Mouse (Mus musculus) megakaryocyte progenitor cell, adult 5-6 weeks (primary cell): ENCODE measurements around the gene Tab3. TPM values are rescaled to one million over a fixed set of nuclear protein-coding genes. Genes with fewer than 3 reads are reported as not detected.

ENCODE experiments used
- ATAC-seq: replicated peaks from 2 replicates; pipeline ENCODE4 v1.8.0; 2016; ENCODE audit warnings: mild to moderate bottlenecking, moderate TSS enrichment, inconsistent platforms; ENCODE audit not compliant: poor library complexity
- total RNA-seq, 2 experiments: library from RNA; stranded (forward) in 1 of 2; stranded (reverse) in 1 of 2; fragments of 157-497, 149-512 nt in 1 of 2; fragments of 200-1000 nt in 1 of 2; gene quantifications; 2 replicates each; pipeline versions ENCODE4 v1.2.3 to v1.2.4; 2015 to 2017

Gene Tab3
- total RNA-seq (2015) (13.2 and 15.5 TPM in 2 replicates), total RNA-seq (2017) (6.1 and 8.2 TPM in 2 replicates)

DNA sequence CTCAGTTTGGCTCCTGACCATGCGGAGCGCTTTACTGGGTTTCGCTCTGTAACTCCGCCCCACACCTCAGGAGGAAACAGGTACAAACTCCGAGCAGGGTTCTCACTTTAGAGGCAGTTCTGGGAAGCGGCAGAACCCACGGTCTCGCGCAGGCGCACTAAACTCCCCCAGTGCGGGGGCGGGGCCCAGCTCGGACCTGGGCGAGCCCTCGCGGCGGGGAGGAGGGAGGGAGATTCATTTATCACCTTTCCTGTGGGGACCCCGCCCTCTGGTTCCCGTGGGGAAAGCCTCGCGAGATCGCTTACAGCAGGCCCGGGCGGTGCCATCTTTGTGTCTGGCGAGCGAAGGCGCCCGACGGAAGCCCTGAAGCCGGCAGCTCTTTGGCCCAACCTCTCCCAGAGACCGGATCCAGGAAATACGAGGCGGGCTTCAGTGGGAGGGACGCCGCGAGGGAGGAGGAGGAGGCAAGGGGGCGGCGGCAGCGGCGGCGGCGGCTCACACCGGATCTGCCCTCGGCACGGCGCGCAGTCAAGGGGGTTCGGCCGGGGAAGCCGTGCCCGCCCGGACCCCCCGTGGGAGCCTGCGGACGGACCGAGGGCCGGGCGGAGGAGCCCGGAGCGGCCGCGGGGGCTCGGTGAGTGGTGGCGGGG is at the start of gene Tab3:
Gene Tab3, plus strand, starts transcription at position 491 of the 650 bp plus-strand sequence.
- peak; percentile 97 for ATAC-seq

DNA sequence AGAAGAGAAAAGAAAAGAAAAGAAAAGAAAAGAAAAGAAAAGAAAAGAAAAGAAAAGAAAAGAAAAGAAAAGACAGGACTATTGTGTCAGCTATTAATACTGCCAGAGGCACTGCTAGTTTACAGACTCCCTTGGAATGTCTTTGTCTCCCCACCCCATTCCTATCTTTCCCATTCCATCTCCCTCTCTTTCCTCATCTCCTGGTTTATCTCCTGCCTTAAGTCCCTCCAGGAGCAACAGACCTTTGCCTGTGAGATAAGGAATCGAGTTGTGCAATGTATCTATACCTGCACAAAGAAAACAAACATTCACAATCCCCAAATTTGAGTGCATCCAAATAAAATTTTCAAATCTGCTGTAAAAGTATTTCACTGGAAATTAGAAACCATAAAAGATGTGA is 48.3 kb upstream of the Tab3 start:
- no peak for ATAC-seq

- no peak for ATAC-seq
Observed at GRCm38 (mm10) chrX:85526263-85527019, 47.4 kb upstream of the Tab3 start.

- ATAC-seq = no peak
Observed at GRCm38 (mm10) chrX:85558931-85559330, 14.9 kb upstream of the Tab3 start.

DNA sequence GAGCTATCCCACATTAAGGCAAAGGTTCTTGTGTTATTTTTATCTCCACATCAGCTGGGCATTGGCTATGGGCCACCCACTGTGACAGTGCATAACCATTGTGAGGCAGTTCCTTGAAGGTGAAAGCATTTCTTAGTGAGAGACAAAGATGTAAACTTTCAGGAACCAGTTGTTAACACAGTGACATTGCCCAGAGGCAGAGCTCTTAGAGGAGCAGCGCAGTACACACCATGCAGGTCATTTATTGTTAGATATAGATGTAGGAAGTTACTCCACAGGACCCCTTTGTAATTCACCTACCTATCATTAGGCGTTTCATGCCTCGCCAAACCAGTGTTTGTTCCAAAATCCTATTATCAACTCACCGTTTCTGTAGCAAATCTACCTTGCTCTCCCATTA is 7.6 kb upstream of the Tab3 start:
- peak; percentile 26; the same call in 1 of the 2 replicates for ATAC-seq

GRCm38 (mm10) chrX:85574182-85574541 is 340 bp downstream of the Tab3 start:
- peak; percentile 35 for ATAC-seq

DNA sequence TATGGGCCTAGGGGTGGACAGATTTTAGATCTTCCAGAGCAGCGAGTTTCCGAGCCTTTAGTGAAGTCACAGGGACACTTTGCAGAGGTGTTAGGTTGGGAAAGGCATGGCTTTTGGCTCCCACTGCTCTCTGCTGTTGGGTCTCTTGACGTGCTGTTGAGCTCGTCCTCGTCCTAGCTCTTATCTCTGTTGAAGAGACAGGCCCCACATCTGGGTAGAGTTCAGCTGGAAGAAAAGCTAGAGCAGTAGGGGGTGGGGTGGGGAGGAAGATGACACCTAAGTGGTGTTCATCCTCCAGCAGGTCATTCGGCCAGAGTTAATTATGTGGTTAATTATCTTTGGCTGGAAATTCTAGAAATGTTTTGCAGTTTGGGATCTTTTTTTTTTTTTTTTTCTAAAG is 2.5 kb downstream of the Tab3 start:
- no peak for ATAC-seq

DNA sequence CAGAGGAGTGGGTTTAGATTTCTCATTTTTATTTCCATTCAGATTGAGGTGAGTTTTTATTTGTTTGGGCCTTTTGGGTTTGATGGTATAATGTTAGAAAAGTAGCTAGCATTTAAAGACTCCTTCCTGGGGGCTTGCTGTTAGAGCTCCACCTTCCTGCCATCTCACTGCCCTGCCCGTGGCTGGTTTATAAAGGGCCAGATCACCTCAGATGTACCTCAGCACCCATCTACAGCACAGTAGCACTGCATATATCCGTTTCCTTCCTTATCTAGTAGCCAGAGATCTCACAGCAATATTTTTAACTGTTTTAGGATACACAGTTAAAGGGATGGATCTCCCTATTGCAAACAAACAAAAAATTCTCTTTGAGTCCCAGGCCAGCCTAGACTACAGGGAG is 6.9 kb downstream of the Tab3 start:
- peak; percentile 32; the same call in 1 of the 2 replicates for ATAC-seq

GRCm38 (mm10) chrX:85582517-85582916 is 8.7 kb downstream of the Tab3 start:
- no peak for ATAC-seq

DNA sequence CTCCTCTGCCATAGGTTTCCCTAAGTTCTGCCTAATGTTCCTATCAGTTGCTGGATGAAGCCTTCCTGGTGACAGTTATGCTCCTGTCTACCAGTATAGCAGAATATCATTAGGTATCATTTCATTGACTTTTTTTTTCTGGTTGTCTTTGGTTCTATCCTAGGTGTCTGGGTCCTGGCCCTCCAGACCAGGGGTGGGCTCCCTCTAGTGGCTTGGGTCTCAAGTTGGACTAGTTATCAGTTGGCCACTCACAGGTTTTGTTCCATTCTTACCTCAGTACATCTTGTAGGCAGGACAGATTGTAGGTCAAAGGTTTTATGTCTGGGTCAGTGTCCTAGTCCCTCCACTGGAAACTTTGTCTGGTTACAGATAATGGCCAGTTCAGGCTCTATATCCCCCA is 11.8 kb downstream of the Tab3 start:
- peak; percentile 57; the same call in 1 of the 2 replicates for ATAC-seq

DNA sequence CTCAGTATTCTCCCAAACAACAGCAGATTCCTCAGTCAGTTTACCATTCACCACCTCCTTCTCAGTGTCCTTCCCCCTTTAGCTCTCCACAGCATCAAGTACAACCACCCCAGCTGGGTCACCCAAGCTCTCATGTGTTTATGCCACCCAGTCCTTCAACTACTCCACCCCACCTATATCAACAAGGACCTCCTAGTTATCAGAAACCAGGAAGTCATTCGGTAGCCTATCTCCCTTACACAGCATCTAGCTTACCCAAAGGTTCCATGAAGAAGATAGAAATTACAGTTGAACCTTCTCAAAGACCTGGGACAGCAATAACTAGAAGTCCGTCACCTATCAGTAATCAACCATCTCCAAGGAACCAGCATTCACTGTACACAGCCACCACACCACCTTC is 40.9 kb downstream of the Tab3 start:
- peak; percentile 89 for ATAC-seq

DNA sequence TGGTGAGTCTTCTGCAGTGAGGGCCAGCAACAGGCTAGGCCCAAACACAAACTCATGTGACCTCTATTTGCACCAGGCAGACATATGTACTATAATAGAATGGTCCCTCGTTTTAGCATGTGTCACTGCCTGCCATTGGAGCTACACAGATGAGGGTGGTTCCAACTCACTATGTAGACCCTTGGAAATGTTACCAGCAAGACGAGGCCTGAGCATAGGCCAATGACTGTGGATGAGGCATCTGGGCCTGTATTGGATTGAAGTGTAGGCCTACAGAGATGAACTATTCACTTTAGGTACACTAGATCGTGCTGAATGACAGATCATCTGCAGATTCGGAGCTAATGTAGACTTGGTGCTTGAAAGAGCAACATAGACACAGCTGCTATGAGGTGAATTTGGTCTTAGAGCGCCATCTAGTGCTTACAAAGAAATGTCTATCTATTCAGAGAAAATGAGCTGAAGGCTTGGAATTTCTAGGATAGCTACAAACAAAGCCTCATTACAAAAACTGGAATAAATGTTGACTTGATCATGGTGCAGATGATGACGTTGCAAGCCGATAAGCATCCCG is 72.5 kb downstream of the Tab3 start:
- ATAC-seq = peak; percentile 82

GRCm38 (mm10) chrX:85676808-85677207 is 103.0 kb downstream of the Tab3 start:
- ATAC-seq = peak; percentile 79

- ATAC-seq = no peak
Observed at GRCm38 (mm10) chrX:85682125-85682524, 108.3 kb downstream of the Tab3 start.

- ATAC-seq = peak; percentile 42; the same call in 1 of the 2 replicates
Observed at GRCm38 (mm10) chrX:85683723-85684122, 109.9 kb downstream of the Tab3 start.

Other genes with a start within 250 kb of the Tab3 start
- 15.1 and 16.7 TPM in 2 replicates for gene Gk, start 202.8 kb downstream of the Tab3 start, total RNA-seq (2015)
- gene Gk, start 202.8 kb downstream of the Tab3 start, total RNA-seq (2017) = 16.2 and 17.2 TPM in 2 replicates